Mouse (Mus musculus): Measurements from ENCODE around the gene Stxbp4.

DNA sequence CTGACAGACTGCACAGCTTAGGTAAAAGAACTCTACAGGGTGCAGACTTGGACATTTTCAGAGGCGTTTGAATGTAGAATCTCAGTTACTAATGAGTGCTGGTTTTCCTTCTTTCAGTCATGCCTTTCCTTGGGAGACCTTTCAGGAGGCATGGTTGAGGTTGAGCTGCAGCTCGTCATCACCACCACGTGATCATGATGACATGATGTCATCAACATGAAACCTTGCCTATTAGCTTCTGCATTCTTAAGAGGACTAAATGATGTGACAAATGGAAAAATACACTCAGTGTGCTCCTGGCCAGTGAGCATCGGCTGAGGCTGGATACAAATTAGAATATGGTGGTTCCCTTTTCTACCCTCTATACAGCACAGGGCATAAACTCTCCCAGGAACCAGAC, 145.4 kb downstream of the Stxbp4 start:
- no peak for TF ChIP-seq MXI1 (IDR thresholded peaks at IDR 0.05; ENCODE audit: low read depth, low read length)
- no peak for TF ChIP-seq ZKSCAN1 (IDR thresholded peaks at IDR 0.05; ENCODE audit: borderline replicate concordance, low read depth, low read length)
- no peak for TF ChIP-seq POLR2A (IDR thresholded peaks at IDR 0.05; ENCODE audit: low read depth, low read length)
- TF ChIP-seq EP300 (IDR thresholded peaks at IDR 0.05; ENCODE audit: low read length): 0 out of 2 replicates have a peak, but pooled peaks have one; percentile 34
- no peak for TF ChIP-seq CTCF (conservative IDR thresholded peaks at IDR 0.05 in 1 of 2, IDR thresholded peaks at IDR 0.05 in 1 of 2; ENCODE audit: low read depth in 2 of 2, low read length in 2 of 2)
- no peak for TF ChIP-seq UBTF (IDR thresholded peaks at IDR 0.05; ENCODE audit: low read depth, low read length)
- no peak for TF ChIP-seq ZC3H11A (IDR thresholded peaks at IDR 0.05; ENCODE audit: low read depth, low read length)
- TF ChIP-seq BHLHE40 (IDR thresholded peaks at IDR 0.05; ENCODE audit: low read depth, low read length): peak; percentile 40; the same call in 1 of the 2 replicates

Measured in CH12.LX (cell line).